Mouse (Mus musculus) kidney, postnatal 25 days (tissue): ENCODE measurements around the gene Zmiz1.

Experiments
- DNase-seq, 2 experiments: peaks; one replicate each; pipeline ENCODE4 v3.0.0; 2021; ENCODE audit warnings: mixed read lengths in 2 of 2

The Zmiz1 gene

GRCm38 (mm10) chr14:25456666-25457433 is 2.1 kb upstream of the Zmiz1 start:
- DNase-seq: peak in 1 of 2 experiments; percentile 80

GRCm38 (mm10) chr14:25457434-25457957 is 1.5 kb upstream of the Zmiz1 start:
- peak; percentile 96 to 98 for DNase-seq

- peak; percentile 47 to 57 for DNase-seq
These were observed 622 bp upstream of the Zmiz1 start for GRCm38 (mm10) chr14:25458111-25459015.

GRCm38 (mm10) chr14:25459394-25459997 is 511 bp downstream of the Zmiz1 start:
- peak; percentile 48 to 73 for DNase-seq

GRCm38 (mm10) chr14:25459998-25460800 is 1.2 kb downstream of the Zmiz1 start:
- peak; percentile 77 to 90 for DNase-seq

GRCm38 (mm10) chr14:25460801-25461675 is 2.1 kb downstream of the Zmiz1 start:
- peak; percentile 85 to 94 for DNase-seq

- DNase-seq: no peak
These were observed 2.8 kb downstream of the Zmiz1 start for GRCm38 (mm10) chr14:25461676-25462385.

GRCm38 (mm10) chr14:25462975-25463374 is 4.0 kb downstream of the Zmiz1 start:
- DNase-seq: no peak

GRCm38 (mm10) chr14:25463919-25464318 is 4.9 kb downstream of the Zmiz1 start:
- DNase-seq: peak; percentile 92 to 95

GRCm38 (mm10) chr14:25464611-25465307 is 5.8 kb downstream of the Zmiz1 start:
- peak in 1 of 2 experiments; percentile 63 for DNase-seq

- DNase-seq: peak; percentile 80 to 94
These were observed 7.4 kb downstream of the Zmiz1 start for GRCm38 (mm10) chr14:25466361-25466760.

- peak; percentile 80 to 82 for DNase-seq
These were observed 9.1 kb downstream of the Zmiz1 start for GRCm38 (mm10) chr14:25467911-25468668.

GRCm38 (mm10) chr14:25468891-25469529 is 10.0 kb downstream of the Zmiz1 start:
- no peak for DNase-seq

GRCm38 (mm10) chr14:25470224-25470805 is 11.3 kb downstream of the Zmiz1 start:
- DNase-seq: no peak

GRCm38 (mm10) chr14:25471035-25471434 is 12.1 kb downstream of the Zmiz1 start:
- DNase-seq: no peak

- peak; percentile 70 to 84 for DNase-seq
These were observed 13.3 kb downstream of the Zmiz1 start for GRCm38 (mm10) chr14:25472096-25472861.
